Mouse (Mus musculus) liver, postnatal 0 days (tissue): Measurements from ENCODE around the gene Atxn3. TPM values are rescaled to one million over a fixed set of nuclear protein-coding genes. Genes with fewer than 3 reads are reported as not detected.

ENCODE experiments used
- ATAC-seq: fragments of 200-750 bp; cut with Nextera tagmentation; 2 replicates; pipeline ENCODE4 v1.8.0; 2017; ENCODE audit warnings: mild to moderate bottlenecking, moderate library complexity
- DNase-seq: peaks from one replicate; pipeline ENCODE4 v3.0.0-alpha.2; 2016
- H3K27ac ChIP-seq: fragments of 300-500 bp; sonication (generic); 2 replicates; pipeline ENCODE4 v1.5.1; 2014; ENCODE audit warnings: antibody characterized with exemption, moderate library complexity, mild to moderate bottlenecking, low read depth
- H3K27me3 ChIP-seq: fragments of 300-500 bp; sonication (generic); 2 replicates; pipeline ENCODE4 v1.6.1; 2014; ENCODE audit warnings: low read length, control low read depth, mixed read lengths; ENCODE audit not compliant: insufficient read depth
- H3K36me3 ChIP-seq: fragments of 300-500 bp; sonication (generic); replicated peaks from 2 replicates; pipeline ENCODE4 v1.6.1; 2014; ENCODE audit warnings: mild to moderate bottlenecking, control low read depth, low read length, moderate library complexity, mixed read lengths; ENCODE audit not compliant: insufficient read depth
- H3K4me1 ChIP-seq: fragments of 300-500 bp; sonication (generic); 2 replicates; pipeline ENCODE4 v1.6.1; 2014; ENCODE audit warnings: antibody characterized with exemption, mild to moderate bottlenecking, control low read depth; ENCODE audit not compliant: insufficient read depth
- H3K4me2 ChIP-seq: fragments of 300-500 bp; sonication (generic); 2 replicates; pipeline ENCODE4 v1.6.1; 2014; ENCODE audit warnings: low read depth, mild to moderate bottlenecking, low read length, moderate library complexity, mixed read lengths
- H3K4me3 ChIP-seq: fragments of 300-500 bp; sonication (generic); 2 replicates; pipeline ENCODE4 v1.5.1; 2014; ENCODE audit warnings: low read depth, low read length
- H3K9ac ChIP-seq: fragments of 300-500 bp; sonication (generic); replicated peaks from 2 replicates; pipeline ENCODE4 v1.6.1; 2014; ENCODE audit warnings: mild to moderate bottlenecking, moderate library complexity
- H3K9me3 ChIP-seq: fragments of 300-500 bp; sonication (generic); 2 replicates; pipeline ENCODE4 v1.6.1; 2016; ENCODE audit warnings: mild to moderate bottlenecking, control low read depth, low read length, mixed read lengths
- CTCF ChIP-seq: sonication (generic); IDR thresholded peaks from 2 replicates; pipeline ENCODE4 v1.5.1; 2016; ENCODE audit warnings: antibody characterized with exemption, low read depth
- EP300 ChIP-seq: IDR thresholded peaks from 2 replicates; pipeline ENCODE4 v1.6.1; 2016; ENCODE audit warnings: antibody characterized with exemption, low read depth, mild to moderate bottlenecking
- WGBS: fragments of 180-500 bp; shearing (Covaris S2); extraction: QIAGEN DNeasy Blood & Tissue Kit; methylation state at CpG from one replicate; pipeline ENCODE4 v1.1.7; 2014; ENCODE audit not compliant: insufficient replicate concordance; 5-methylcytosine and 5-hydroxymethylcytosine counted together
- polyA plus RNA-seq: library from polyadenylated mRNA; unstranded; fragments of >200 nt; fragmentation: Nextera tagmentation; extraction: Ambion mirVana; gene quantifications from 2 replicates; pipeline ENCODE4 v1.2.1, GENCODE M21; 2015

Gene Atxn3
- polyA plus RNA-seq, 1 experiment from 2014 or later, result 7.6 TPM

DNA sequence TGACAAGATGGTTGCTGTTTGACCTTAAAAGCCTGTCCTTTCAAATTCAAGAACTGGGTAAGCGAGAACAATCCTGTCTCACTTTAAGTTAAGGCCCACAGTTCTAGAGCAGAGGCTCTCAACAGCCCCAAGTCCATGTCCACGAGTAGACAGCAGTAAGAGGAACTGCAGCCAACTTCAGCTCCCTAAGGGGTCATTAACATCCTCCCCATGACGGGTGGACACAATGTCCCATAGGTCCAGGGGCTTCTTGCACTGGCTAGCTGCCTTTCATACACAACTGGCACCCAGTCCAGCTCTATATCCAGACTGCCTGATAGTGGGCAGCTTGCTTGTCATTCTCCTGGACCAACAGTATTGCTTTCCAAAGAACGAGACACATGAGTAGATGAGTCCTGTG is 9.2 kb downstream of the Atxn3 start:
- Histone ChIP-seq H3K27me3 (no peaks in the 10 kb centered on the region), H3K4me1 (no peaks in the 10 kb centered on the region), H3K27ac (no peak overlapping the region), H3K4me3 (no peak overlapping the region), H3K9me3 (no peaks in the 10 kb centered on the region), H3K9ac (no peak overlapping the region; the same call in 1 of the 2 replicates), H3K36me3 (peaks cover 29% of the 10 kb centered on the region), H3K4me2 (no peak overlapping the region)
- DNase-seq, result no peak
- TF ChIP-seq CTCF (no peak), EP300 (no peak)
- no peak for ATAC-seq
- 64% methylated on average over 4 of the region's 4 CpGs for WGBS

DNA sequence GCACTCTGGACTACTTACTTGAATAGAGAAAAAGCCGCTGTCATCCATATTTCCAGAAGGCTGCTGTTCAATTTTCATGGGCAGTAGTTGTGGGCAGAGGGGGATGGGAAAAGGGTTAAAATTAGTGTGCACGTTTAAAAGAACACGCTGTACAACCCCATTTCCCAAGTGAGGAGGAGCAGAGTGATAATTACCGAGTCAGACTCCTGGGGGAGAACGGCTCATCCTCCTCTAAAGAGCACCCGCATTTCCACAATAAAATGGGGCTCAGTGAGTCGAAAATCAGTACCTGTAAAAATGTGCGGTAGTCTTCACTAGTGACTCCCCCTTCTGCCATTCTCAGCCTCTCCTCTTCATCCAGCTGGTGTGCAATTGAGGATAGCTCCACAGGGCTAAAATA is 10.1 kb downstream of the Atxn3 start:
- no peak overlapping the region for H3K9ac ChIP-seq
- H3K27ac ChIP-seq, result no peak overlapping the region
- no peak for TF ChIP-seq CTCF
- no peaks in the 10 kb centered on the region for H3K9me3 ChIP-seq
- DNase-seq (no peak), ATAC-seq (no peak)
- H3K4me3 ChIP-seq, result no peak overlapping the region
- H3K27me3 ChIP-seq, result no peaks in the 10 kb centered on the region
- H3K4me2 ChIP-seq, result no peak overlapping the region
- no peaks in the 10 kb centered on the region for H3K4me1 ChIP-seq
- 73% methylated on average over 8 of the region's 8 CpGs for WGBS
- H3K36me3 ChIP-seq, result peaks cover 29% of the 10 kb centered on the region

DNA sequence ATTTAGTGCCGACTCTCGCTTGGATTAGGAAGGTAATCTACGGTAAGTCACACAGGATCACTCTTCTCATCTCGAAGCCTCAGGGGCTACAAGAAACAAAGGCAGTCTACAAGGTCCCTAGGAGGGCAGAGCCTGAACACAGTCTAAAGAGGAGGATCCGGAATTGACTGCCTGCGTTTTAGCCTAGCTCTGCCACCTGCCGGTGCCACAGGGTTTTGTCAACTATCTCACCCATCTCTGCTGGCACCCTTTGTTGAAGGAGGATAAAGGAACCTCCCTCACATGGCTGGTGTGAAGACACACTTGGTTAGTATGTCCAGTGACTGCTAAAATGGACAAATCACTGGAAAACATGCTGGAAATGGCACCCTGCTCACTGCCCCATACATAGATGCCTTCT is 20.5 kb downstream of the Atxn3 start:
- H3K4me1 ChIP-seq, result no peaks in the 10 kb centered on the region
- no peaks in the 10 kb centered on the region for H3K27me3 ChIP-seq
- peaks cover 56% of the 10 kb centered on the region for H3K36me3 ChIP-seq
- H3K4me2 ChIP-seq, result no peak overlapping the region
- DNase-seq (no peak), ATAC-seq (no peak)
- no peak overlapping the region for H3K9ac ChIP-seq
- 89% methylated on average over 7 of the region's 7 CpGs for WGBS
- H3K9me3 ChIP-seq, result 0 out of 2 replicates have a peak, but pooled peaks cover 2% of the 10 kb centered on the region
- H3K27ac ChIP-seq, result no peak overlapping the region
- no peak overlapping the region for H3K4me3 ChIP-seq
- TF ChIP-seq EP300 (no peak), CTCF (no peak)

DNA sequence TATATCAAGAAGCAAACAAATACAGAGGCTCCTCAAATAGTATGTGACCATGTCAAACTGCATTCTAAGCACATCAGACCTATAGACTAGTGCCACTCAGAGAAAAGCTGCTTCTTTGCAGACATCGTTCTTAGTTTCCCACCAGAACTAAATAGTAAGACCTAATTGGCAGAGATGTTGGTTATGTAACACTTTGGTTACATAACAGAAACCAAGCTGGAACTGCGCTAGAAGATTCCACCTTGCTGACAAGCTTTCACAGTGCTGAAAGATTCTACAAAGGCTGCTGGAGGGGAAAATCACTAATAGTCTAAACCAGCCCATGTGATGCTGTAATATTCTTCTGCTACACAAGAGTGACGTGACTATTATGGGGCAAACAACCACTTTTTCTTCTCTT is 22.8 kb downstream of the Atxn3 start:
- ATAC-seq (no peak), DNase-seq (no peak)
- peaks cover 55% of the 10 kb centered on the region for H3K36me3 ChIP-seq
- H3K27ac ChIP-seq, result no peak overlapping the region
- H3K27me3 ChIP-seq, result no peaks in the 10 kb centered on the region
- H3K4me1 ChIP-seq, result no peaks in the 10 kb centered on the region
- H3K9ac ChIP-seq, result no peak overlapping the region
- H3K4me3 ChIP-seq, result no peak overlapping the region
- TF ChIP-seq CTCF (no peak), EP300 (no peak)
- no peak overlapping the region for H3K4me2 ChIP-seq
- 0 out of 2 replicates have a peak, but pooled peaks cover 2% of the 10 kb centered on the region for H3K9me3 ChIP-seq
- 85% methylated on average over 3 of the region's 3 CpGs for WGBS

DNA sequence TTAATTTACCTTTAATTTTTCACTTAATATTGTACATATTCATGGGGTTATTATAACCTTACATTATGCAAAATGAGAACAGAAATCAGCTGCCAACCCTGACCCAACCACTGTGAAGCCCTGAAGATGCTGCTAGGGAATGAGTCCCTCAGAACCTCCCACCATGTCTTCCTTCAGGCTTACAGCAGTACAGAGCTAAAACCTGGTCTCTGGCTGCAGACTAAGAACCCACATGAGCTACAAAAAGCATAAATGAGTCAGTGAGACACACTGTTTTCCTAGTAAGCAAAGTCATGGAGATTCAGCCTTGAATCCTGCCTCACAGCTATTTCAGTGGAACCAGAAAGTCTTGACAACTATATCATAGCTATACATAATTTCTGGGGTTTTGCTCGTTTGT is 29.6 kb downstream of the Atxn3 start:
- H3K9ac ChIP-seq, result no peak overlapping the region
- H3K27me3 ChIP-seq, result no peaks in the 10 kb centered on the region
- no peaks in the 10 kb centered on the region for H3K9me3 ChIP-seq
- TF ChIP-seq EP300 (no peak), CTCF (no peak)
- ATAC-seq (no peak), DNase-seq (no peak)
- no peaks in the 10 kb centered on the region for H3K4me1 ChIP-seq
- no peak overlapping the region for H3K4me3 ChIP-seq
- peaks cover 45% of the 10 kb centered on the region for H3K36me3 ChIP-seq
- WGBS, result 63% methylated on average over 1 of the region's 1 CpGs
- no peak overlapping the region for H3K27ac ChIP-seq
- no peak overlapping the region for H3K4me2 ChIP-seq

DNA sequence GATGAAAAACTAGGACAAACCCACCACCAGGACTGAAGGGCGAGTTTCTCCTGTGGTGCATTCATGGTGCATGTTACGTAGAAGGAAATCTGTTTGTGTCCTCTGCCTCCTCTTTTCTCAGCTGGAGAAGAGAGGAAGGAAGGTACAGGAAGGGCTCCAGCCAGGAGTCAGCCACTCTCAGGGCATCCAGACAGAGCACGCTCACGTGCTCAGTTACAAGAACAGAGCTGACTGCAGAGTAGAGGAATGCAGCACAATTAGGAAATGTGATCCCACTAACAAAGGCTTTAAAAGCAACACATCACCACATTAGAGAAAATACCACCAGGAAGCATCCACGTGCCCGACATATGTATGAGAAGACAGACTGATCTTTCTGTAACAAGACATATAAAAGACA is 35.7 kb downstream of the Atxn3 start:
- ATAC-seq, result no peak
- Histone ChIP-seq H3K9ac (no peak overlapping the region), H3K4me2 (no peak overlapping the region), H3K9me3 (no peaks in the 10 kb centered on the region), H3K27ac (no peak overlapping the region), H3K36me3 (peaks cover 25% of the 10 kb centered on the region), H3K27me3 (no peaks in the 10 kb centered on the region), H3K4me3 (no peak overlapping the region), H3K4me1 (no peaks in the 10 kb centered on the region)
- no peak for TF ChIP-seq EP300
- no peak for TF ChIP-seq CTCF
- DNase-seq, result no peak
- WGBS, result 86% methylated on average over 6 of the region's 6 CpGs

DNA sequence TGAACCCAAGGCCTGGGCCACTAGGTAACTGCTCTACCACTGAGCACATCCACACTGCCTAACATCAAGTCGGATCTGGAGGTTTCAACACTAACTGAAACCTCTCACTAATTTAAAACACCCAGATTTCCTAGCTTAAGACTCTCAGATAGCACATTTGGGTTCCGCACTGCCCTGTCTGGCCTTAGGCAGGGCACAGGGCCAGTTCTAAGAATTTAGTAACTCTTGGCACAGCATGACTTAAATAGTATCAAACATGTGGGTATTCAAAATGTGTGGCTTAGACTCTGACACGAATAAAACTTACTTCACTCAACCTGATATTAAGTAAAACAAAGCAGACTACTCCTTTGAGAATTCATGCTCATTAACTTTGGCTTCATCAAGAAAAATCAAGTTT is 38.2 kb downstream of the Atxn3 start:
- no peak for DNase-seq
- Histone ChIP-seq H3K36me3 (peaks cover 17% of the 10 kb centered on the region; the same call in 1 of the 2 replicates), H3K4me2 (no peak overlapping the region), H3K4me1 (no peaks in the 10 kb centered on the region), H3K9me3 (no peaks in the 10 kb centered on the region), H3K9ac (no peak overlapping the region), H3K4me3 (no peak overlapping the region), H3K27me3 (no peaks in the 10 kb centered on the region), H3K27ac (no peak overlapping the region)
- TF ChIP-seq CTCF (no peak), EP300 (no peak)
- 82% methylated on average over 3 of the region's 3 CpGs for WGBS
- no peak for ATAC-seq
